Mouse (Mus musculus) erythroblast, embryonic 14.5 days (primary cell): ENCODE measurements around the gene Bad.

ENCODE experiments used
- GATA1 ChIP-seq: IDR thresholded peaks from 2 replicates; pipeline ENCODE4 v1.6.1; 2012; ENCODE audit warnings: low read length, inconsistent platforms, mixed read lengths
- TAL1 ChIP-seq: IDR thresholded peaks from 3 replicates; pipeline ENCODE4 v1.6.1; 2012; ENCODE audit warnings: low read length, inconsistent platforms, mixed read lengths

DNA sequence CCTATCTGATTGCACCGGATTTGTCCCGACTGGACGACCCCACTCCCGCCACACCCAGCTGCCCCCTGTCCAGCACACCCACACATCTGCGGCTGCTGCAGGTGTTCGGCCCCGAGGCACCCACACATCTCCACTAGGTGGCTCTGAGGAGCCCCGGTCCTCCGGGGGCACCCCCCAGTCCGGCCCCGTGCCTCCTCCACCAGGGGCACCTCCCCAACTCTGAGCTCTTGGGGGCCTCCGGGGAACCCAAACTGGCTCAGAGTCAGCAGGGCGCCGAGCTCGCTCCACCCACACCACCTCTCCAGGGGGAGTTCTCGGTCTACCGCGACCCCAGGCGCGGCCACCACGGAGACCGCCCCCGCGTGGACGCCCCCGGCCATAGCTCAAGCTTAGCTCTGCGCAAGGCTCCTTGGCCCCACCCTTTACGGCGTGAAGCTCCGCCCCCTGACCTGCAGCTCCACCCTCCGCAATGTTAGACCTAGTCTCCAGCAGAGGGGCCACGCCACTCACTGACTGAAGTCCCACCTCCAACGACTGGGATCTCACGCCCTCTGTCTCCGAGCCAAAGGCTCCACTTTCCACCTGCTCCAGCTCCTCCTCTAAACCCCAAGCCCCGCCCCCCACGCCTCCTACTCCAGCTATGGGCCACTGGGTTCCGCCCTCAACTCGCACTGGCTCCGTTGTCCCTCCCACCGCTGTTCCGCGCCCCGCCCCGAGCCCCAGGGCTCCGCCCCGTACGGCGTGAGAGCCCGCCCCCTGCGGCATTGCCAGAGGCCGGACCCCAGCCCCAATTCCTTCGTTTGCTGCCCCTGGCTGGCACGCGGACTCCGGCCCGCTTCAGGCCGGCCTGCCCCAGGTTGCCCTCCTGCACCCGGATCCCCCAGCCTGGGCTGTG, 38.1 kb downstream of the Bad start:
- no peak for TF ChIP-seq GATA1
- no peak for TF ChIP-seq TAL1
